In genomic region chr15:100627287-100627686, GRCm38 (mm10) we compare ENCODE assay signal across 13 mouse cellular contexts. TPM values are rescaled to one million over a fixed set of nuclear protein-coding genes. Genes with fewer than 3 reads are reported as not detected.
DNase-seq lines count a peak whose midpoint lies in the region; ATAC-seq and TF ChIP-seq lines count a peak whose summit lies in the region.
"Had no signal": no experiment of that assay in that cellular context is flagged by ENCODE, and none has a peak within 500 bp of the region (broad histone marks: within the 10 kb centered on the region; RNA-seq: fewer than 3 reads in every experiment).

No protein-coding gene starts in this region.

- H3K4me1 ChIP-seq in heart, embryonic 10.5 days: peaks cover 12% of the 10 kb centered on the region
- H3K4me1 ChIP-seq in liver, embryonic 13.5 days (replicated peaks): peaks cover 48% of the 10 kb centered on the region
- peaks cover 29% of the 10 kb centered on the region for H3K4me1 ChIP-seq in liver, embryonic 12.5 days
- peaks cover 13% of the 10 kb centered on the region; the same call in 1 of the 2 replicates for H3K4me1 ChIP-seq in small intestine, adult 2 months (ENCODE audit: control insufficient read depth, insufficient read depth, insufficient read length, low read length)

- DNase-seq in heart, embryonic 10.5 days (ENCODE audit: low spot score): no peak
- no peak for DNase-seq in heart, adult 8-10 months (ENCODE audit: low spot score)
- peak; percentile 39 for DNase-seq in liver, embryonic 13.5 days
- DNase-seq in c-Kit-positive CD71-positive TER-119-positive erythroid progenitor cells, embryonic 14.5 days (ENCODE audit: low spot score): peak; percentile 24
- no peak for DNase-seq in thymus, postnatal 25 days
- no peak for DNase-seq in layer of hippocampus, adult 18-20 months (ENCODE audit: low spot score in 2 of 2)
- DNase-seq: adrenal gland, adult 2 months; cerebellum, adult 2 months; kidney, postnatal 25 days had no signal

- H3K9me3 ChIP-seq in heart, embryonic 10.5 days: no peaks in the 10 kb centered on the region
- no peaks in the 10 kb centered on the region for H3K9me3 ChIP-seq in liver, embryonic 13.5 days (replicated peaks)
- H3K9me3 ChIP-seq in liver, embryonic 12.5 days (replicated peaks): no peaks in the 10 kb centered on the region
- H3K9me3 ChIP-seq: limb, embryonic 12.5 days had no signal

- no peaks in the 10 kb centered on the region for H3K27me3 ChIP-seq in heart, embryonic 10.5 days (ENCODE audit: insufficient read depth, poor library complexity, severe bottlenecking)
- 0 out of 2 replicates have a peak, but pooled peaks cover 5% of the 10 kb centered on the region for H3K27me3 ChIP-seq in liver, embryonic 13.5 days
- H3K27me3 ChIP-seq in liver, embryonic 12.5 days (replicated peaks): peaks cover 15% of the 10 kb centered on the region
- no peaks in the 10 kb centered on the region for H3K27me3 ChIP-seq in small intestine, adult 2 months (ENCODE audit: control insufficient read depth, insufficient read depth, low read length)

- 0 out of 2 replicates have a peak overlapping the region, but pooled peaks have one; percentile 57 for H3K27ac ChIP-seq in heart, embryonic 10.5 days
- no peak overlapping the region for H3K27ac ChIP-seq in liver, embryonic 13.5 days
- H3K27ac ChIP-seq in liver, embryonic 12.5 days: no peak overlapping the region
- H3K27ac ChIP-seq in small intestine, adult 2 months (ENCODE audit: insufficient read depth, low read depth, low read length): peak overlapping the region; percentile 52

- 18% methylated on average over 10 of the region's 10 CpGs for WGBS in heart, embryonic 10.5 days
- 23% methylated on average over 10 of the region's 10 CpGs for WGBS in liver, embryonic 13.5 days (ENCODE audit: insufficient replicate concordance)
- WGBS in liver, embryonic 12.5 days (ENCODE audit: insufficient replicate concordance): 15% methylated on average over 10 of the region's 10 CpGs
- 18% methylated on average over 10 of the region's 10 CpGs for WGBS in small intestine, adult 2 months

- H3K4me3 ChIP-seq in heart, embryonic 10.5 days: no peak overlapping the region
- no peak overlapping the region for H3K4me3 ChIP-seq in liver, embryonic 13.5 days (replicated peaks)
- no peak overlapping the region for H3K4me3 ChIP-seq in liver, embryonic 12.5 days
- H3K4me3 ChIP-seq in small intestine, adult 2 months (ENCODE audit: low read depth, low read length): no peak overlapping the region
- H3K4me3 ChIP-seq: erythroblast, embryonic 14.5 days; limb, embryonic 12.5 days had no signal

- H3K36me3 ChIP-seq in heart, embryonic 10.5 days: 0 out of 2 replicates have a peak, but pooled peaks cover 2% of the 10 kb centered on the region
- H3K36me3 ChIP-seq in liver, embryonic 13.5 days: no peaks in the 10 kb centered on the region
- no peaks in the 10 kb centered on the region for H3K36me3 ChIP-seq in liver, embryonic 12.5 days
- H3K36me3 ChIP-seq in small intestine, adult 2 months (ENCODE audit: control insufficient read depth, insufficient read depth, low read length): peaks cover 14% of the 10 kb centered on the region; the same call in 1 of the 2 replicates
- H3K36me3 ChIP-seq: limb, embryonic 12.5 days had no signal

- no peak for ATAC-seq in liver, embryonic 13.5 days (ENCODE audit: low read depth)
- ATAC-seq in liver, embryonic 12.5 days: no peak

- no peak overlapping the region for H3K9ac ChIP-seq in liver, embryonic 13.5 days
- no peak overlapping the region for H3K9ac ChIP-seq in liver, embryonic 12.5 days

- no peak for TF ChIP-seq POLR2A in small intestine, adult 2 months (IDR thresholded peaks at IDR 0.05; ENCODE audit: low read depth, low read length)

- no peak for TF ChIP-seq CTCF in small intestine, adult 2 months (IDR thresholded peaks at IDR 0.05; ENCODE audit: extremely low read depth, insufficient read length, insufficient replicate concordance, low read depth, low read length)

- no peak overlapping the region for H3K4me2 ChIP-seq in liver, embryonic 13.5 days
- H3K4me2 ChIP-seq in liver, embryonic 12.5 days: no peak overlapping the region

RNA-seq across cellular contexts. Expression of gene Smagp, which starts 9.5 kb away (rescaled TPM):
- polyA plus RNA-seq in heart, embryonic 10.5 days (2016; fragmentation: Nextera tagmentation; extraction: Ambion mirVana): 16.2 and 16.9 TPM in 2 replicates
- total RNA-seq in heart, adult 8-10 months (2022): 10 to 100 TPM; 10.9 to 20.2 (median 11.9) TPM
- polyA plus RNA-seq in liver, embryonic 13.5 days (2015; fragmentation: Nextera tagmentation; extraction: Ambion mirVana): 7.7 and 7.9 TPM in 2 replicates
- polyA plus RNA-seq in liver, embryonic 12.5 days (2016; fragmentation: Nextera tagmentation; extraction: Ambion mirVana): 10.5 and 11.4 TPM in 2 replicates
- polyA plus RNA-seq in small intestine, adult 2 months (2012; rRNA removed): 154 and 384 TPM in 2 replicates
- 1 to 10 TPM; 1.4 to 1.9 TPM for total RNA-seq in layer of hippocampus, adult 18-20 months (2021)

RNA-seq across cellular contexts. Expression of gene Dazap2, which starts 12.1 kb away (rescaled TPM):
- 209 and 212 TPM in 2 replicates for polyA plus RNA-seq in heart, embryonic 10.5 days (2016; fragmentation: Nextera tagmentation; extraction: Ambion mirVana)
- 100 to 1,000 TPM; 170 to 189 (median 183) TPM for total RNA-seq in heart, adult 8-10 months (2022)
- 141 and 173 TPM in 2 replicates for polyA plus RNA-seq in liver, embryonic 13.5 days (2015; fragmentation: Nextera tagmentation; extraction: Ambion mirVana)
- polyA plus RNA-seq in liver, embryonic 12.5 days (2016; fragmentation: Nextera tagmentation; extraction: Ambion mirVana): 163 and 167 TPM in 2 replicates
- 597 and 1,087 TPM in 2 replicates for polyA plus RNA-seq in small intestine, adult 2 months (2012; rRNA removed)
- 100 to 1,000 TPM; 116 to 119 TPM for total RNA-seq in layer of hippocampus, adult 18-20 months (2021)

RNA-seq across cellular contexts. Expression of gene Pou6f1, which starts 27.5 kb away (rescaled TPM):
- polyA plus RNA-seq in heart, embryonic 10.5 days (2016; fragmentation: Nextera tagmentation; extraction: Ambion mirVana): 2.0 and 2.1 TPM in 2 replicates
- total RNA-seq in heart, adult 8-10 months (2022): 10 to 100 TPM; 11.1 to 17.3 (median 13.8) TPM
- polyA plus RNA-seq in liver, embryonic 13.5 days (2015; fragmentation: Nextera tagmentation; extraction: Ambion mirVana): 0.10 and 0.23 TPM in 2 replicates
- 0.41 and 0.45 TPM in 2 replicates for polyA plus RNA-seq in liver, embryonic 12.5 days (2016; fragmentation: Nextera tagmentation; extraction: Ambion mirVana)
- polyA plus RNA-seq in small intestine, adult 2 months (2012; rRNA removed): 7.2 and 12.0 TPM in 2 replicates
- 100 to 1,000 TPM in 1 of 2 experiments, 10 to 100 TPM in 1; 98.2 to 104 TPM for total RNA-seq in layer of hippocampus, adult 18-20 months (2021)

RNA-seq across cellular contexts. Expression of gene Bin2, which starts 42.1 kb away (rescaled TPM):
- 4.3 and 10.3 TPM in 2 replicates for polyA plus RNA-seq in heart, embryonic 10.5 days (2016; fragmentation: Nextera tagmentation; extraction: Ambion mirVana)
- 1 to 10 TPM in 2 of 4 experiments, under 1 TPM in 2; 0.84 to 2.6 (median 1.1) TPM for total RNA-seq in heart, adult 8-10 months (2022)
- polyA plus RNA-seq in liver, embryonic 13.5 days (2015; fragmentation: Nextera tagmentation; extraction: Ambion mirVana): 19.7 and 25.7 TPM in 2 replicates
- polyA plus RNA-seq in liver, embryonic 12.5 days (2016; fragmentation: Nextera tagmentation; extraction: Ambion mirVana): 40.5 and 40.6 TPM in 2 replicates
- 6.6 and 13.0 TPM in 2 replicates for polyA plus RNA-seq in small intestine, adult 2 months (2012; rRNA removed)
- 1 to 10 TPM; 5.4 to 5.7 TPM for total RNA-seq in layer of hippocampus, adult 18-20 months (2021)

Comparison
In these comparisons a context has a peak if more than half of its experiments do, and no peak if none do; other contexts are left out.
1. DNase-seq: peak in liver, embryonic 13.5 days (single experiment) and c-Kit-positive CD71-positive TER-119-positive erythroid progenitor cells, embryonic 14.5 days (single experiment); none in heart, embryonic 10.5 days (single experiment), heart, adult 8-10 months (single experiment), thymus, postnatal 25 days (single experiment) and layer of hippocampus, adult 18-20 months (0 of 2).
2. H3K27ac ChIP-seq: peak in heart, embryonic 10.5 days (single experiment) and small intestine, adult 2 months (single experiment); none in liver, embryonic 13.5 days (single experiment) and liver, embryonic 12.5 days (single experiment).